Mouse (Mus musculus) layer of hippocampus, postnatal 25 days (tissue): ENCODE data around the gene Mpp1. TPM values are rescaled to one million over a fixed set of nuclear protein-coding genes. Genes with fewer than 3 reads are reported as not detected.
"Not testable (repeated sequence)": the region's sequence is repeated elsewhere in the genome, so short reads cannot be mapped to it uniquely, and the experiment has no call there.

ENCODE experiments used
- DNase-seq, 2 experiments: peaks; one replicate each; pipeline ENCODE4 v3.0.0; 2022; ENCODE audit warnings: mixed read lengths in 2 of 2, low spot score in 1 of 2; ENCODE audit errors: extremely low spot score in 1 of 2
- total RNA-seq, 2 experiments: library from RNA; stranded (reverse); gene quantifications; 2 replicates each; pipeline ENCODE4 v1.2.3; 2021

The Mpp1 gene
- 10 to 100 TPM; 32.0 to 37.3 TPM for total RNA-seq

DNA sequence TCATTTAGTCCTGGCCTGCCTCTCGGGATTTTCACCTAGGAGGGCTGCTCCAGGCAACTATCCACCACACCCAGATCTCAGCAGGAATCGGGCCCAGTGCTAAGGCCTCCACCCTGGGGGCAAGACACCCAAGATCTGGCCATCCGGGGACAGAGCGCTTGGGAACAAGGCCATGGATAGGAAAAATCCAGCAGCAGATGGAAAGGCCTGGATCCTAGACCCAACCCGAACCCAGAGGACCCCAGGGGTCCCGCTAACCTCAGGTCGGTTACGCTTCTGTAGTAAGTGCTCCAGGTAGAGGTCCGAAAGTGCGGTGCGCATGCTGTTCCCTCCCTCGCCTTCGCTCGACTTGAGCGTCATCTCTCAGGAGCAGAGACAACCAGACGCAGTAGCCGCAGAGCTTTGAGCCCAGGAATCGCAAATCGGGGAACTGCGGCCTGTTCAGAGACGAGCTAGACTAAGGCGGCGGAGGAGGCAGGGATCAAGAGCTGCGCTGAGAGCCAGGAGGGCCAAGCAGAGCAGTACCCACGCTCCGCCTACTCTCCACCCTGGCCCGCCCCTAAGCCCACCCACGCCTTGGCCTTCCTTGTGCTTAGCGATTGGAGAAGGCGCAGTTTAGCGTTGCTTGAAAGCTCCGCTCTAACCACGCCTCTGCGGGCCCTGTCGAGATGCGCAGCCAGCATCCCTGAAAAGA lies at the start of gene Mpp1:
Gene Mpp1, minus strand, starts transcription at position 550 of the 694 bp plus-strand sequence.
- peak; percentile 40 to 42 for DNase-seq

DNA sequence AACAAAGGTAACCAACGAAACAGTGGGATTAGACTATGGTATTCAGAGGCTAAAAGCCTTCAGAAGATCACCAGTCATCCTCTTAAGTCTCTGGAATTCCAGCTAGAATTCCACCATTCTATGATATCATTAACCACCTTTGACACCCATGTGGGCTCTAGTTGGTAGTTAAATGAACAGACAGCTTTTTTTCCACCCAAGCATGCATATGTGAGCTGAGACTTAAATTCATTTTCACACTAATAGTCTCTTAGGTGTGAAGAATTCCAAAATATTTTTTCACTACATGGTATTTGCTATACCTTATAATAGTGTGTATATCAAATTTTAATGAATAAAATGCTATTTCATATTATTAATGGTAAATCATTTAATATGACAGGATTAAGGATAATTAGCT lies 32.9 kb upstream of the Mpp1 start, which contains the start of gene Smim9:
Gene Smim9, minus strand, starts transcription at position 101 of the 400 bp plus-strand sequence.
- DNase-seq: no peak

DNA sequence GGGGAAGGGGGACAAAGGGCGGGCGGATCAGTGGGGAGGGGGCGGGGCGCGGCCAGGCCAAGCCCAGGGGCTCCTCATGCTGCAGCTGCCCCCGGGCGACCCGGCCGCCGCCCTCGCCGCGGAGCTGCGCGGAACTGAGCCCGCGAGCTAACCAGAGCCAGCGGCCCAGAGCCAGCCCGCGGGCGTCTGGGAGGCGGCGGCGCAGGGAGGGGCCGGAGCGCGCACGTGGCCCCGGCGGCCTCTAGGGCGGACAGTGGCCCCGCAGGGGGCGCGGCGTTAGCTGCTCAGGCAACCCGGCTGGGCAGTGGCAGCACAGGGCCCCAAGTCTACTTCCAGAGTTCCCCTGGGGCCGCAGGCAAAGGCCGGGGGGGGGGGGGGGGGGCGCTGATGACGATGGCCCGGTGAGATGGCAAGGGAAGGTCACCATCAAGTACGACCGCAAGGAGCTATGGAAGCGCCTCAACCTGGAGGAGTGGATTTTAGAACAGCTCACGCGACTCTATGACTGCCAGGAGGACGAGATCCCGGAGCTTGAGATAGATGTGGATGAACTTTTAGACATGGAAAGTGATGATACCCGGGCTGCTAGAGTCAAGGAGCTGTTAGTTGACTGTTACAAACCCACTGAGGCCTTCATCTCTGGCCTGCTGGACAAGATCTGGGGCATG lies 24.9 kb upstream of the Mpp1 start:
- DNase-seq: no peak

DNA sequence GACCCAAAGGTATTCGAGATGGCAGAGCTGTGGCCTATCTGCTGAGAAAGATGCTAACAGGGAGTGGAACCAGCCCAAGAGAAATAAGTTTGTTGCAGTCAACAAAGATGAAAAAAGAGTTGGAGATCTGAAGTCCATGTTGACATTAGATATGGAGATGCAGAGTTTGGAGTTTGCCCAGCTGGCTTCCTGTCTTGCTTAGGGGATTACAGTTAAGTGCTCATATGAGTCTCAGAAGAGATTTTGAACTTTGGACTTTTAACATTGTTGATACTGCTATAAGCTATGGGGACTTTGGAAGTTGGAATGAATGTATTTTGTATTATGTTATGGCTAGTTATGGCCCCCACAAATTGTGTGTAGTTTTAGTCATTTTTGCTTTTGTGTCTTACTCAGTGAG lies 21.4 kb upstream of the Mpp1 start:
- no peak for DNase-seq

DNA sequence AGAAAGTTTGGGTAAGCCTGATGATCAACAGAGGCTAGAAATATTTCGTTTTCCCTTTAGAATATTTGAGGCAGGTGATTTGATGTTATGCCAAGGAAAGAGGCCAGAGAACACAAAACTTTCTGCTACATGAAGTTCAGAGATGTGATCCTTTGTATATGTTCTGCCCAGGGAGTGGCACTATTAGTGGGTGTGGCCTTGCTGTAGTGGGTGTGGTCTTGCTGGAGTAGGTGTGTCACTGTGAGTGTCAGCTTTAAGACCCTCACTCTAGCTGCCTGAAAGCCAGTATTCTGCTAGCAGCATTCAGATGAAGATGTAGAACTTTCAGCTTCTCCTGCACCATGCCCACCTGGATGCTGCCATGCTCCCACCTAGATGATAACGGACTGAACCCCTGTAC lies 19.5 kb upstream of the Mpp1 start:
- DNase-seq: no peak

DNA sequence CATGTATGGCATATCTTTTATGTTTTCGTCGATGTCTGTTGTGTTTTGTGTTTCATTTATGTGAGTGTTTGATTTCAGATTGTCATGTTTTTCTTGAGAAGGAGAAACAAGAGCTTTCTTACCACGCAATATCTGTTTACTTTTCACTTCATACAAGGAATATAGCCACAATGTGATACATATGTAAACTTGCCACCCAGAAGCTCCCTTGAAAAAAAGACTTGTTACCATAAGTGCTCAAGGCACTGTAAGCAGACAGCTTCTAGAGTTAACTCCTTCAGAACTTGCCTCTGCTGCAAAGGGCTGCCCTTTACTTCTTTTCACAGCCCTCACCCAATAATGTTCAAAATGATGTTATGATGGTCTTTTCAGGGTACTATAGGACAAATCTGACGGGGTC lies 17.6 kb upstream of the Mpp1 start:
- no peak for DNase-seq

DNA sequence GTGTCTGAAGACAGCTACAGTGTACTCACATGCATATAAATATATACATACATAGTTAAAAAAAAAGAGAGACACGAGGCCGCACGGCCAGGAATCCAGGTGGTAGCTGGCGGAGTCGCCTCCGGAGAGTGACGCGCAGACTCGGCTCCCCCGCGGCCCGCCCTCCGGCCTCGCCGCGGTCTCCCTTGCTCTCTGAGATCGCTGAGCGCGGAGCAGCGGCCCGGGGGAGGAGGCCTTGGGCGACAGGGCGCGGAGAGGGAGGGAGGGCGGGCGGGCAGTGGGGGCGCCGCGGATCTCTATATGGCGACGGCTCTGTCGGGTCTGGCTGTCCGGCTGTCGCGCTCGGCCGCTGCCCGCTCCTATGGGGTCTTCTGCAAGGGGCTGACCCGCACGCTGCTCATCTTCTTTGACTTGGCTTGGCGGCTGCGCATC lies 12.3 kb upstream of the Mpp1 start:
- DNase-seq: not testable (repeated sequence)

DNA sequence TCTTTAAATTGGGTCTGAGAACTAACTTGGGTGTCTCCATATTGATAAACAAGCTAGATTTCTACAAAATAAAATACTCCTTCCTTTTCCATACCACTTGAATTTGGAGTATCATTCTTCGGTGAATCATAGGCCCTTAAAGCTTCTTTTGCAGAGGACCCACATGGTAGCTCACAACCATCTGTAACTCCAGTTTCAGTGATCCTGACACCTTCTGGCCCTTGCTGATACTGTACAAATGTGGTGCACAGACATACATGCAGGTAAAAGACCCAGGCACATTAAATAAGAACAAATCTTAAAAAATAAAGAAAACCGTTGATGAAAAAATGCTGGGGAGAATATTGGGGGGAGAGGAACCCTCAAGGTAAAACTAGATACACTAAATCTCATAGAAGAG lies 7.4 kb upstream of the Mpp1 start:
- DNase-seq: no peak

DNA sequence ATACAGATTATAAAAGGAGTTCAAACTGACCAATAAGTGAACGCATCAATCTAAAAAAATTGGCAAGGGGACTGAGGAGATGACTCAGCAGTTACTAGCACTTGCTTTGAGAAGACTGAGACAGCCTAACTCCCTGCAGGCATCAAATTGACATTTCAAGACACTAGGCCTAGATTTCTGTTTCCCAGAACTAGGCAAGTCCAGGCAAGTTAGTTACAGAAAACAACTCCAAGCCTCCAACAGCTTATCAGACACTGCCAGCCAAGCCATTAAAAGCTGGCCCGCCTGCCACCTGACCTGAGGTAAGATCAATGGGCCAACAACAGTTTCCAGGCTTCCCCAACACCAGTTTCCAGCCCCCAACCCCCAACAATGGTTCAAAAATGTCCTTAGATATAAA lies 6.9 kb upstream of the Mpp1 start:
- DNase-seq: no peak

DNA sequence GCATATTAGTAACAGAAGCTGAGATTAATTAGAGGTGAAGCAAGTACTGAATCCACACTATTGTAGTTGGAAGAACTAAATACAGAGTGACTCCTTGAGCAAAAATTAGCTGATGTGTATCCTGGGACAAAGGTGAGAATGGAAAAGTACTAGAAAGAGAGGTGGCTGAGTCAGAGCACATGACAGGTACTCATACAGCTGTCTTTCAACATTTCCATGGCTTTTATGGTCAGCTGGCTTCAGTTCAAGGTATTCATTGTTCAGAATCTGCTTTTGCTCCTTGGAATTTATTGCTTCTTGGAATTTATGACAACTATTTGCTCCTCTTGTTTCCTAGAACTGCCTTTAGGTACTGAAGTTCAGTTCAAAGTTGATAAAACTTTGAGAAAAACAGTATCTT lies 6.1 kb upstream of the Mpp1 start:
- no peak for DNase-seq

DNA sequence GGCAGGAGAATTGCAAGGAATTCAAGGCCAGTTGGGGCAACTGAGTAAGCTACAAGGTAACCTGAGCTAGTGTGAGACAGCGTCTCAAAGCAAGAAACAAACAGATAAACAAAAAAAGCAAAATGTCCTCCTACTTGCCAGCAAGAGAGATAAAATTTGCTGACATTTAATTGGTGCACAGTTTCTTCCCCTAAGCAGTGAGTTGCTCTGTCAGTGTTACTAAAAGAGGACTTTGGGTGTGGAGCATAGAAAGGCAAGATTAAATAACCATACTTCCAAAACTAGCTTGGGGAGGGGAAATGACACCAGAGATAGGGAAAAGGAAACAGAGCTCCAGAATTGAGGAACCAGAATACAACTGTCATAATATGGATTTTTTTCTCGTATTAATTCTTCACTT lies 1.3 kb downstream of the Mpp1 start:
- no peak for DNase-seq

DNA sequence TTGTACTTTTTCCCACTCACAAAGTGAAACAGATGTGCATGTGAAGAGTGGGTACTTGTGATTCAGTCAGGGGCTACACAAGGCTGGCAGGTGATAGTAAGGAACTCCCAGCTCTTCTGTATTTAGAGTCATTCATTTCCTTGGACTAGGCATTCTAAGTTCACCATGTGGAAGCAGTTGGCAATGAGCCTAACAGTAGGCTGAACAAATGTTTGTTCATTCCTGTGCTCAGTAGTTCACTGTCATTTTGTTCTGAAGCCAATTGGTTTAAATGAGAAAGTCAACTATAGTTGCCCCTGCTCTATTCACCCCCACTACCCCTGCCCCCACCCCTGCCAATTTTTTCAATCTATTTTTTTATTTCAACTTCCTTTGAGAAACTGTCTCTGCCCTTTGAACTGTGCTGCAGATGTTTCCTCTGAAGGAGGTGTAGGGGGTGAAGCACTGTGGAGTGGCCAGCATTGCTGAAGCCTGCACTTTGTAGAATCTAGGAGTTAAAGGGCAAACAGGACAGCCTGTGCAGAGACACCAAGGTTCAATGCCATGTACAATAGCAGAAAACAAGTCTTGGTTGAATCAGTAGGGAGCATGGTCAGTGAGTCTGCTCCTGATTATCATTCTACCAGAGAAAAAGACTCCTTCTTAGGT lies 2.4 kb downstream of the Mpp1 start:
- DNase-seq: no peak

DNA sequence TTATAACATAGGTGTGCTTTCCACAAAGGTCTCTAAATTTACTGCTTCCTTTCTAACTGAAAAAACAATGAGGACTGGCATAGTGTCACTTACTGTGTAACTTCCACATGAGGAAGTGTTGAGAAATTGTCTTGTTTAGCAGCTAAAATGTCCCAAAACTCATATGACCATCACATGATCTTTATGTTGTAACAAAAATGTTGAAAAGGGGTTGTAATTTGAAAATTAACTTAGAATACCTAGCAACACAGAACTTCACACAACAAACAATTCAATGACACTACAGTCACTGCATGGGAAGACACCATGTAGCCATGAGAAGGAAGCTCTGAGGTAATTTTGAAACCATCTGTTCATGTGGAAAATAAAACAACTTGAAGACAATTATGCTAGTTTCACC lies 3.9 kb downstream of the Mpp1 start:
- no peak for DNase-seq

DNA sequence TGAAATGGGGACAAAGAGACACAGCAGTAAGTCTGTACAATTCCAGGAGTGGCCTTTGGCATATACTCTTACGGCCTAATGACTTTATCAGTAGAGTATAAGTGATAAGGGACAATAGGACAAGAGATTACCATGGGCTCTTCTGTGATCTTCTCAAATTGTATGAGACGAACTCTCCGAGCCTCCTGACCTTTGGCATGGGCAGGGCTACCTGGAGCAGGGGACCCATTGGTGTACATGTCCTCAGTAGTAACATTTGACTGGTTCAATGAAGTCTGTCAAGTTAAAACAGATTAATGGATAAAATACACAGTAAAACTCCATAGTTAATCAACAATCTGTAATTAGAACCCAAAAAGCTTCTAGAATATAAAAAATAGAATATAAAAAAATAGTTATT lies 5.2 kb downstream of the Mpp1 start:
- no peak for DNase-seq

DNA sequence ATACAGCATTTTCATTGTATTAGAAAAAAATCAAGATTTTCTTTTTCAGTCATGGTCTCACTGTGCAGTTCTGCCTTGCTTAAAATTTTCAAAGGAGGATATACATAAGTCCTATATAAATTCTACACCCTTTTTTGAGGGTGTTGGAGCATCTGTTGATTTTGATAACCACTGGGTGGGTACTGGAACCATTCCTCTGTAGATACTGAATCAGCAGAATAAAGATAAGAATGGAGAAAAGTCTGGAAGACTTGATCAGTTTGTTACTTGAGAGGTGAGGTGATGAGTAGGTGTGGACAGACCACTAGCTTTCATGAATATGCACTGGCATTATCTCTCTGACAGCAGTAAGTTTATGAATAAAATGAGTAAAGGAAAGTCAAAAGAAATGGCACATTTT lies 15.3 kb downstream of the Mpp1 start:
- no peak for DNase-seq

DNA sequence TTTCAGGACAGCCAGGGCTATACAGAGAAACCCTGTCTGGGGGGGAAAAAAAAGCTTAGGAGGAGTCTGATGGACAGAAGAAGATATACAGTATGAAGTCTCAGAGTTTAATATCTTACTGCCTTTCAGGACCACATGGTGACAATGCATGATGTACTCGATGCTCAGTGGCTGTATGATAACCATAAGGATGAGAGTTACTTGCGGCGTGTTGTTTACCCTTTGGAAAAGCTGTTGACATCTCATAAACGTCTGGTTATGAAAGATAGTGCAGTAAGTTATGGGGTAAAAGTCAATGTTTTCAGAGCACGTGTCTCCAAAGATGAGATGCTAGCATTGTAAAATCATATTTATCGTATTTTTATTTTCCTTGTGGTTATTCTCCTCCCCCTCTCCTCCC lies 28.5 kb downstream of the Mpp1 start:
- no peak for DNase-seq

DNA sequence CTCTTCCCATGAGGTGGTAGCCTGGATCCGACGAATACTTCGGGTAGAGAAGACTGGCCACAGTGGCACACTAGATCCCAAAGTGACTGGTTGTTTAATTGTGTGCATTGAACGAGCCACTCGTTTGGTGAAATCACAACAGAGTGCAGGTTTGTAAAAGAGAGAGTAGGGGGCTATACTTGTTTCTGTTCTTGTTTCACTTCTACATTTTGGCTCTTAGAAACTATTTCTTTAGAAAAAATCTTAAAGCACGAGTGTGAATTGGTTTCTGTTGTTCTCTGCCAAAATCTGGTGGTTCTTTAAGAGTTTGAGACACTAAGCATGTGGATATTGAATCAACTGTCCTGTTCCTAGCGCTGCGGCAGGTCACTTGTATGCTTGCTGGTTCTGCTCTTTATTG lies 32.0 kb downstream of the Mpp1 start:
- DNase-seq: no peak

DNA sequence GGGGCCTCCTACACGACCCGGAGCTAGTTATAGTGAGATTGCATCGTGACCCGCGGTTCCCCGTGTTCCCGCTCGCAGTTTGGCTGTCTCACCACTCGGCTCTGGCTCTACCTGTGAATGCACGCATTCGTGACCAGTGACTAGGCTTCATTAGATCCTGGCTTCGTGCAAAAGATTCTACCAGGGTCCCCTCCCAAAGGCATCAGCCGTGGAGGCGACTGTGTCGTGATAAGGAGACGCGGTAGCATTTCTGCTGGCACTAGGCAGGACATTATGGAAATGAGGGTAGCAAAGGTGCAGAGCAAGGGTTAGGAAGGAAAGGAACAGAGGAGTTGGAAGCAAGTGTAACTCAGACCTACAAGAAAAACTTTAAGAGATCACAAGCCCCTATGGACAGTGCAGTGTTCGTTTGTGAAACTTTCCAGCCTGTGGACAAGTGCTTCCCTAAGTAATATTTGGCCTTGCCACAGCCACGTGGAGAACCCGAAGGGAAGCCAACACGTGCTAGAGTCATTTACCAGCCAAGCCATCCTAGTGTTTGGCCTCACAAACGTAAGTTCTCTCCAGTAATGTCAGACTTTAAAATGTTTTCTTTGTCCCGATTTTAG lies 34.5 kb downstream of the Mpp1 start:
- no peak for DNase-seq

DNA sequence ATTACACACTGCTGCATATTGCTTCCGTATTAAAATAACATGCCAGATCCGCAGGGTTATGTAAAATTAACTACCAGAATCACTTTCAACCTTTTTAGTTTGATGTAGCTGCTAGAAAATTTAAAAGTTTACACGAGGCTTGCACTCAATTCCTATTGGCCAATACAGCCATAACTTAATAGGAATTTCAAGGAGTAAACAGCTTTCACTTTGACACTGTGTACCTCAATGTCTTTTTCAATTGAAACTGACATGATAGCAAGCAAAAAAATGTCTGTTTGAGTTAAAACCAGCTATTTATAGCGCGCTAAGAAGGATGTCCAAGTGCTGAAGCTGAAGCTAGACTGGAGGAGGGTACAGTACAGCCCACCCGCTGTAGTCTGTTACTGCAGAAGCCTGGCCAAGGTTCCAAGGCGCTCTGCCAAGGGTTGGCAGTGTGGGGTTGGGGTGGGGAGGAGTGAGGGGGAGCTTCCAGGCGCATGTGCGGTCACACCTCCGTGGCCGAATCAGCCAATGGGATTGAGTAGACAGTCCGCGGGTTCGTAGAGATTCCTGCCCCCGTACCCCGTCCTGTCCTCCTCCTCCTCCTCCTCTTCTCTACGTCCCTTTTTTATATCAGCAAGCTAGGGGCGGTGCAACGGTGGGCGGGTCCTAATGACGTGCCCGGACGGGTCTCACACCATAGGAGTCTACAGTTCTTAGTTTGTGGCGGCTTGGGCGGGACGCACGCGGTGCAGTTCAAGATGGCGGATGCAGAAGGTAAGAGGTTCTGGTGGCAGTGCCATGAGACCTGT lies 35.2 kb downstream of the Mpp1 start, which contains the start of gene Dkc1:
Gene Dkc1, plus strand, starts transcription at position 486 of the 794 bp plus-strand sequence.
- peak; percentile 70 to 78 for DNase-seq

DNA sequence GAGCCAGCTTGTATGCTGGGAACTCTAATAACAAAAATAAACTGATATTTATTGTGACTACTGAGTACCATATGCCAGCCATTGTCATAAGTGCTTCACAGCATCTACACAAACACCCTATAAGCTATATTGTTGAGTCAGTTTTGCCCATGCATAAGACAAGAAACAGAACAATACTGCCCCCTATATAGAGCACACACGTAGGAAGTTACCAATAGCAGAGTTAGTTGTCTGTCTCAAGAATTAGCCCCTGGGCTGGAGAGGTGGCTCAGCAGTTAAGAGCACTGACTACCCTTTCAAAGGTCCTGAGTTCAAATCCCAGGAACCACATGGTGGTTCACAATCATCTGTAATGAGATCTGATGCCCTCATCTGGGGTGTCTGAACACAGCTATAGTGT lies 45.2 kb downstream of the Mpp1 start:
- DNase-seq: no peak
